Mouse (Mus musculus) heart, embryonic 15.5 days (tissue): Measurements from ENCODE around the gene Ccdc78. TPM values are rescaled to one million over a fixed set of nuclear protein-coding genes. Genes with fewer than 3 reads are reported as not detected.
A peak's percentile ranks its signal among the peaks of the same experiment; 100 is the strongest.

Experiments
- ATAC-seq: fragments of 200-750 bp; cut with Nextera tagmentation; replicated peaks from 2 replicates; pipeline ENCODE4 v1.8.0; 2017; ENCODE audit warnings: low read depth, moderate TSS enrichment; ENCODE audit not compliant: insufficient number of reproducible peaks, insufficient read depth, low FRiP score
- H3K27ac ChIP-seq: fragments of 300-500 bp; sonication (generic); 2 replicates; pipeline ENCODE4 v1.5.1; 2015; ENCODE audit warnings: mild to moderate bottlenecking, inconsistent platforms
- H3K27me3 ChIP-seq: fragments of 300-500 bp; sonication (generic); 2 replicates; pipeline ENCODE4 v1.6.1; 2015; ENCODE audit warnings: inconsistent platforms
- H3K36me3 ChIP-seq: fragments of 300-500 bp; sonication (generic); 2 replicates; pipeline ENCODE4 v1.6.1; 2015; ENCODE audit warnings: mild to moderate bottlenecking, inconsistent platforms
- H3K4me1 ChIP-seq: fragments of 300-500 bp; sonication (generic); replicated peaks from 2 replicates; pipeline ENCODE4 v1.6.1; 2015; ENCODE audit warnings: inconsistent platforms
- H3K4me2 ChIP-seq: fragments of 300-500 bp; sonication (generic); 2 replicates; pipeline ENCODE4 v1.6.1; 2015; ENCODE audit warnings: inconsistent platforms, mild to moderate bottlenecking, moderate library complexity
- H3K4me3 ChIP-seq: fragments of 300-500 bp; sonication (generic); 2 replicates; pipeline ENCODE4 v1.5.1; 2015; ENCODE audit warnings: mild to moderate bottlenecking, inconsistent platforms
- H3K9ac ChIP-seq: fragments of 300-500 bp; sonication (generic); 2 replicates; pipeline ENCODE4 v1.6.1; 2015; ENCODE audit warnings: mild to moderate bottlenecking, inconsistent platforms
- H3K9me3 ChIP-seq: fragments of 300-500 bp; sonication (generic); replicated peaks from 2 replicates; pipeline ENCODE4 v1.6.1; 2016; ENCODE audit warnings: inconsistent platforms
- WGBS: fragments of 180-500 bp; shearing (Covaris S2); methylation state at CpG from one replicate; pipeline ENCODE4 v1.1.7; 2015; ENCODE audit warnings: mixed read lengths; 5-methylcytosine and 5-hydroxymethylcytosine counted together
- polyA plus RNA-seq: library from polyadenylated mRNA; unstranded; fragments of >200 nt; fragmentation: Nextera tagmentation; extraction: Ambion mirVana; gene quantifications from 2 replicates; pipeline ENCODE4 v1.2.1, GENCODE M21; 2015

The Ccdc78 gene
- polyA plus RNA-seq, 1 experiment from 2014 or later, result 0.13 TPM

DNA sequence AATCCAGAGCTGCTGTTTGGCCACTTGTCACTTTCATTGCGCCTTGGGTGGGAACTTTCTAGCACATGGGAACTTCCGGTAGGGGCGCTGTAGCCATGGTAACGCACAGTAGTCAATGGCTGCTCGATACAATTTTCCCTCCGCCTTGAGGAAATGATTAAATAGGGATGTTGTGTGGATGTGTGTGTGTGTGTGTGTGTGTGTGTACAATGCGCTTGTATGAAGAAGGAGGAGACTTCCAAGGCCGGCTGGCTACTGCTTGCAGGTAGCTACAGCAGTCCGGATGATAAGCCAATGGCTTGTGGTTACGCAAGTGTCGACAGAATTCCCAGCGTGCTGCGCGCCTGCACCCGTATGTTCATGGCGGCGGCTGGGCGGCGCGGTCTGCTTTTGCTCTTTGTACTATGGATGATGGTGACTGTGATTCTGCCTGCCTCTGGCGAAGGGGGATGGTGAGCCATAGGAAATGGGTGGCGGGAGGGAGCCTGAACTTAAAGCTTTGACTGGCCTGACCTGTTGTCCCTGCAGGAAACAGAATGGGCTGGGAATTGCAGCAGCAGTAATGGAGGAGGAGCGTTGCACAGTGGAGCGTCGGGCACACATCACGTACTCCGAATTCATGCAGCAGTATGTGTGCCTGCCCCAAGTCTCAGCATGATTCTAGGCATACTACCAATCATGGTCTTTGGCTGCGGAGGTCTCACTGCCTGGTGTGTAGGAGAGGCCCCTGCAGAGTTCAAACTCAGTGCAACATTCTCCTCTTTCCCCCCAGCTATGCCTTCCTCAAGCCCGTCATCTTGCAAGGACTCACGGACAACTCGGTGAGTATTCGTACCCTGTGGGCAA lies 42.6 kb downstream of the Ccdc78 start, which contains the start of gene Jmjd8:
TSS of gene Jmjd8 (plus strand) at position 156 of the 846 bp plus-strand sequence.
- peak within 1 kb of the TSS; percentile 84 for H3K4me2 ChIP-seq
- H3K4me3 ChIP-seq, result peak within 1 kb of the TSS; percentile 72
- H3K4me1 ChIP-seq, result peaks cover 55% of the 10 kb centered on the region
- H3K27me3 ChIP-seq, result no peaks in the 10 kb centered on the region
- H3K36me3 ChIP-seq, result peaks cover 18% of the 10 kb centered on the region
- WGBS, result under 1% methylated on average over 32 of the region's 32 CpGs
- ATAC-seq, result no peak
- H3K9me3 ChIP-seq, result no peaks in the 10 kb centered on the region
- H3K9ac ChIP-seq, result peak within 1 kb of the TSS; percentile 82
- peak within 1 kb of the TSS; percentile 90 for H3K27ac ChIP-seq

DNA sequence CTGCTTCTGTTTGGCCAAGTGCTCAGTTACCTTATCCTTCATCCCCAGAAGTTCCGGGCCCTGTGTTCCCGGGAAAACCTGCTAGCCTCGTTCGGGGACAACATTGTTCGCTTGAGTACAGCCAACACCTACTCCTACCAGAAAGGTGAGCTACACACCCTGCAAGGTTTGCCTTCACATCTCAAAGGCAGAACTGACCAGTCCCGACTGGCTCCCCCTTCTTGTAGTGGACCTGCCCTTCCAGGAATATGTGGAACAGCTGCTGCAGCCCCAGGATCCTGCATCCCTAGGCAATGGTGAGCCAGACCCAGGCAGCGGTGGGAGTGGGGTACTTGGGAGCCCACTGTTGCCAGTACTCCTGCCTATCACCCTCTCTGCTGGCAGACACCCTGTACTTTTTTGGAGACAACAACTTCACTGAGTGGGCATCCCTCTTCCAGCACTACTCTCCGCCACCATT lies 43.2 kb downstream of the Ccdc78 start:
- Histone ChIP-seq H3K4me2 (peak overlapping the region; percentile 84), H3K9me3 (no peaks in the 10 kb centered on the region), H3K27me3 (no peaks in the 10 kb centered on the region), H3K9ac (peak overlapping the region; percentile 82), H3K4me1 (peaks cover 55% of the 10 kb centered on the region), H3K27ac (peak overlapping the region; percentile 90), H3K4me3 (peak overlapping the region; percentile 72), H3K36me3 (peaks cover 18% of the 10 kb centered on the region)
- 39% methylated on average over 8 of the region's 8 CpGs for WGBS
- no peak for ATAC-seq

DNA sequence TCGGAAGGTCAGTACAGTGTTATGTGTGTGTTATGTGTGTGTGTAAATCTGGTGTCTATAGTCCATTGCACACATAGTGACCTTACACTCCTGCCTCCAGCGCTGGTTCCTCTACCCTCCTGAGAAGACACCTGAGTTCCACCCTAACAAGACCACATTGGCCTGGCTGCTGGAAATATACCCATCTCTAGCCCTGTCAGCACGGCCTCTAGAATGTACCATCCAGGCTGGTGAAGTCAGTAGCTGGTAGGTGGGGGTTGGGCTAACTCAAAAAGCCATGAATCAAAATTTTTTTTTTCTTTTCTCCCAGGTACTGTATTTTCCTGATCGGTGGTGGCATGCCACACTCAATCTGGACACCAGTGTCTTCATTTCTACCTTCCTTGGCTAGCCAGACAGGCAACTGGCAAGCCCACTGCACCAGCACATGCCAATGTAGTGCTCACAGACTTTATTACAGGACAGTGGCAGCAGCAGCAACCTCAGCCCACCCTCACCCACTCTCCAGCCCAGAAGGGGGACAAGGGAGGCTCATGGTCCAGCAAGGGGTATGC lies 43.9 kb downstream of the Ccdc78 start:
- WGBS, result 79% methylated on average over 4 of the region's 4 CpGs
- no peak for ATAC-seq
- Histone ChIP-seq H3K27me3 (no peaks in the 10 kb centered on the region), H3K36me3 (peaks cover 22% of the 10 kb centered on the region), H3K4me3 (peak overlapping the region; percentile 72), H3K4me2 (peak overlapping the region; percentile 84; the same call in 1 of the 2 replicates), H3K9ac (no peak overlapping the region), H3K27ac (no peak overlapping the region), H3K4me1 (peaks cover 55% of the 10 kb centered on the region), H3K9me3 (no peaks in the 10 kb centered on the region)

DNA sequence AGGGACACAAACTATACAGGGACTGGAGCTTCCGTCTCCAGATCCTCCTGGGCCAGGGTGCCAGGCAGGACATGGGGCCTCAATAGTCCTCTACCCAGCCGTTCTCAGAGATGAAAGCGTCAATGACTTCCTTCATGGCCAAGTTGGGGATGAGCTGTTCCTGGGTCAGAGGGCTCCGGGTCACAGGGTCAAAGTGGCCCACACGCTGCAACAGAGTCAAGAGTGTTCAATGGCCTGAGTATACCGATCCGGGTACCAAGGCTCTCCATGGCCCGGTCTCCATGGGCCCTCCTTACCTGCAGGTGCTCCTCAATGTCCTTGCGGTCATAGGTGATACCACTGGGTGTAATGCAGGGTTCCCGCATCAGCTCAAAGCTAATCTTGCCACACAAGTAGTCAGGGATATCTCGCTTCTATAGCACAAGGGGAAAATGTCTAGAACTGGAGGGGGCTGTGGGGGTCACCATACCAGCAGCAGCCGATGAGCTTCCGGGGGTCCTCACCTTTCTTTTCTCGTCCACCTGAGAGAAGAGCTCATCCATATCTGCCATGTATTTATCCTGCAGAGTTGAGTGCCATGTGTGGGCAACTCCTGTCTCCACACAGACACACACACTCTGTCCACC lies 44.5 kb downstream of the Ccdc78 start:
- 84% methylated on average over 14 of the region's 14 CpGs for WGBS
- peaks cover 24% of the 10 kb centered on the region for H3K36me3 ChIP-seq
- H3K4me1 ChIP-seq, result peaks cover 59% of the 10 kb centered on the region
- no peak overlapping the region for H3K27ac ChIP-seq
- H3K9me3 ChIP-seq, result no peaks in the 10 kb centered on the region
- no peak for ATAC-seq
- H3K27me3 ChIP-seq, result no peaks in the 10 kb centered on the region
- no peak overlapping the region for H3K9ac ChIP-seq
- peak overlapping the region; percentile 82 for H3K4me3 ChIP-seq
- peak overlapping the region; percentile 91 for H3K4me2 ChIP-seq

DNA sequence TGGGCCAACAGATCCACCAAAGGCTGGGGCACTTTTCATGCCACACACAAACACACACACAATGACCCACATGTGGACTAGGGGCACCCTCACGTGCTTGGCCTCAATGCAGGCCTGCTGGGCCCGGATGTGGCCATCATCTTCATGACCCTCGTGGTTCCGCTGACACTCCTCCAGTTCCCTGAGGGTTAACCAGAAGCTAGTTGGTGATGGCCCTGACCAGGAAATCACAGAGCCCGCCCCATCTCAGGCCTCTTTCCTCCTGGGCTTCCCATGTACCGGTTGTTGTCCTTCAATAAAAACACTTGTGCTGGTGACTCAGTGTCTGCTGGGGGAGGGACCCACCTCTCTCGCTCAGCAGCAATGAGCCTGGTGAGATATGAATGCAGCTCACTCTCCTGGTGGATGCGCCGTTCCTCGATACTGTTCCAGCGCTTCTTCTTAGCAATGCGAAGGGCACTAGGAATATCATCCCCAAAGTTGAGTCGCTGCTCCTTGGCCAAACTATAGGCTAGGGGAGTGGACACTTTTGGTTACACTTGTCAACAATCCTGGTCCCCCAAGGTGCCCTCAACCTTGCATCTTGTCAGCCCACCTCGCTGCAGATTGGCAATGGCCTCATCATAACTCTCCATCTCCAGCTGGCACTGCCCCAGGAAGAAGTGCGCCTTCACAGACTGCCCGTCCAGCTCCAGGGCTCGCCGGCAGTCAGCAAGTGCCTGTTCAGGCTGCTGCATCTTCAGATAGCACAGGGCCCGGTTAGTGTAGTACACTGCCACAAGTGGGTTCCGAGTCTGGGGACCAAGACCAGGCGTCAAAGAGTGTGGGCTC lies 45.3 kb downstream of the Ccdc78 start:
- peak overlapping the region; percentile 83 for H3K9ac ChIP-seq
- peak overlapping the region; percentile 99 for H3K27ac ChIP-seq
- no peak for ATAC-seq
- peak overlapping the region; percentile 91 for H3K4me2 ChIP-seq
- 44% methylated on average over 21 of the region's 21 CpGs for WGBS
- peaks cover 24% of the 10 kb centered on the region for H3K36me3 ChIP-seq
- no peaks in the 10 kb centered on the region for H3K9me3 ChIP-seq
- H3K4me3 ChIP-seq, result peak overlapping the region; percentile 82
- peaks cover 66% of the 10 kb centered on the region for H3K4me1 ChIP-seq
- H3K27me3 ChIP-seq, result no peaks in the 10 kb centered on the region

DNA sequence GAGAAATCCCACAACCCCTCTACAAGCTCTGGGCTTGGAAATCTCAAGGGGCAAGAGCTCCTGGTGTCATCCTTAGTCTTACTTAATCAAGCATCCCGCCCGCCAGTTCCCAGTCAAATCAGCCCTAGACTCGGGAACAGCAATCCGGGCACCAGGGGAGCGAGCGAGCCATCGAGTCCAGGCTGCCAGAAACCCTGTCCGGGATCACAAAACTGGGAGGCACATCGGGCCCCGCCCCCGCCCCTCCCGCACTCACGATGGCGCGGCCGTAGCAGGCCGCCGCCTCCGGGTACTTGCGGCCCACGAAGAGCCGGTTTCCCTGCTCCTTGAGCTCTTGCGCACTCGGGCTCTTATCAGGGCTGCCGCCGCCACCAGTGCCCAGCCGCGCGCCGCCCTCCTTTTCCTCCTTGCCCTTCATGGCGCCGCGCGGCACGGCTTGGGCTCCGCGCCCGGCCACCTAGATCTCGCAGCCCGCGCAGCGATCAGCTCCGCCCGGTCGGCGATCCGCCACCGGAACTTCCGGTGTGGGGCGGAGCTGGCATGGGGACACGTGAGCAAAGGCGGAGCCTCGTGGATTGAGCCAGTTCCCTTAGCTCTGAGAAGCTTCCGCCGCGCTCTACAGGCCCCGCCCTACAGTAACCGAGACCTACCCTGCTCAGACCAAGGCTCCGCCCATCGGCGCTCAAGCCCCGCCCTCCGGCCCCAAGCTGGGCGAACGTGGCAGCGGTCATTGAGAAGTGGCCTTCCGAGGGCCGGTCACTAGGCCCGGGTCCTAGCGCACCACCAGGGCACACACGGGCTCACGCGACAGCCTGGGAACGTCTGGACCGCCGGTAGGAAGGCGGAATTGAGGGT lies 46.3 kb downstream of the Ccdc78 start:
- H3K27me3 ChIP-seq, result no peaks in the 10 kb centered on the region
- H3K4me2 ChIP-seq, result peak overlapping the region; percentile 91
- ATAC-seq, result peak; percentile 92
- H3K9me3 ChIP-seq, result no peaks in the 10 kb centered on the region
- under 1% methylated on average over 72 of the region's 77 CpGs for WGBS
- peaks cover 20% of the 10 kb centered on the region for H3K36me3 ChIP-seq
- H3K27ac ChIP-seq, result peak overlapping the region; percentile 99
- H3K4me3 ChIP-seq, result peak overlapping the region; percentile 82
- peaks cover 76% of the 10 kb centered on the region for H3K4me1 ChIP-seq
- H3K9ac ChIP-seq, result peak overlapping the region; percentile 86

DNA sequence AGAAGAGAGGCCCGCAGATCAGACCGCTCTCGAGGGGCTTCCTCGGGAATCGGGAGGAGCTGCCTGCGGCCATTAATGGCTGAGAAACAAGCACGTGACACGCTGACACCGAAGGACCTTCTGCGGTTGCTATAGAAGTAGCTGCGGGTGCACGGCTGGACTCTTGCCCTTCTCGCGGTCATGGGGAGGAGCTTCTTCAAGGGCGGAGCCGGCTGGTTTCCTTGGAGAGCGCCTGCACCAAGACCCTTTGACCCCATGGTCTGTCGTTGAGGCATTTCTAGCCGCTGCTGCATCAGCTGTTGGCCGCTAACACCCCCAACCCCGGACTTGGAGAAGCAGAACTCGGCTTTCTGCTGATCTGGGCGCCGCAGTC lies 46.9 kb downstream of the Ccdc78 start, which contains the start of gene Stub1:
TSS of gene Stub1 (minus strand) at position 114 of the 373 bp plus-strand sequence.
- Histone ChIP-seq H3K4me1 (peaks cover 79% of the 10 kb centered on the region), H3K9ac (peak within 1 kb of the TSS; percentile 86), H3K27me3 (no peaks in the 10 kb centered on the region), H3K4me3 (peak within 1 kb of the TSS; percentile 82), H3K4me2 (peak within 1 kb of the TSS; percentile 91), H3K27ac (peak within 1 kb of the TSS; percentile 99), H3K9me3 (no peaks in the 10 kb centered on the region), H3K36me3 (peaks cover 18% of the 10 kb centered on the region)
- WGBS, result under 1% methylated on average over 24 of the region's 24 CpGs
- ATAC-seq, result peak; percentile 74

DNA sequence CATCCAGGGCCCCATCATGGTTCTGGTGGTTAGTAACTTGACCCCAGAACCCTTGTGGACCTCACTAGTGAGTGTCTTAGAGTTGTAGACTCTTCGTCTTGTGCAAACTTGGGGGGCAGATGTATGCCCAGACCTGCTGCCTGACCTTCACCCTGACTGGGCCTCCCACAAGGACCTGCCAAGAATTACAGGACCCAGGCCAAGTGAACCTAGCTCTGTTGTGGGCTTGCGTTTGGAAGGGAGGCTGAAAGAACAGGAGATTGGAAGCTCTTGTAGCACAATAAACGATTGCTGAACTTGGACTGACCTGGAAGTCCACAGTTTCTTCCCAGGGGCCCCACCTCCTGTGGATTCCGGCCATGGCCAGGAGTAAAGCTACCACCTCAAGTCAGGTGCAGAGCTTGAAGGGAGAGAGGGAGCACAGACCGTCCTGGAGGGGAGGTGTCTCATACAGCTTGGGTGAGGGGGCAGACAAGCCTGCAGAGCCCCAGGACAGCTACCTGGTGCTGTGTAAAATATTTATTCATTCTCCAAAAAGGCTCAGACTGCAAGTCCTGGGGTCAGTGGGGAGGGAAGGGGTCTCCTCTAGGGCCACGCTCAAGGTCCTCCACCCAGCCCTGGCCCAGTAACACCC lies 47.7 kb downstream of the Ccdc78 start:
- 15% methylated on average over 6 of the region's 6 CpGs for WGBS
- H3K4me2 ChIP-seq, result peak overlapping the region; percentile 91
- H3K4me3 ChIP-seq, result peak overlapping the region; percentile 82
- no peak for ATAC-seq
- no peaks in the 10 kb centered on the region for H3K27me3 ChIP-seq
- H3K4me1 ChIP-seq, result peaks cover 76% of the 10 kb centered on the region
- peaks cover 23% of the 10 kb centered on the region for H3K36me3 ChIP-seq
- no peaks in the 10 kb centered on the region for H3K9me3 ChIP-seq
- peak overlapping the region; percentile 86 for H3K9ac ChIP-seq
- peak overlapping the region; percentile 99 for H3K27ac ChIP-seq

DNA sequence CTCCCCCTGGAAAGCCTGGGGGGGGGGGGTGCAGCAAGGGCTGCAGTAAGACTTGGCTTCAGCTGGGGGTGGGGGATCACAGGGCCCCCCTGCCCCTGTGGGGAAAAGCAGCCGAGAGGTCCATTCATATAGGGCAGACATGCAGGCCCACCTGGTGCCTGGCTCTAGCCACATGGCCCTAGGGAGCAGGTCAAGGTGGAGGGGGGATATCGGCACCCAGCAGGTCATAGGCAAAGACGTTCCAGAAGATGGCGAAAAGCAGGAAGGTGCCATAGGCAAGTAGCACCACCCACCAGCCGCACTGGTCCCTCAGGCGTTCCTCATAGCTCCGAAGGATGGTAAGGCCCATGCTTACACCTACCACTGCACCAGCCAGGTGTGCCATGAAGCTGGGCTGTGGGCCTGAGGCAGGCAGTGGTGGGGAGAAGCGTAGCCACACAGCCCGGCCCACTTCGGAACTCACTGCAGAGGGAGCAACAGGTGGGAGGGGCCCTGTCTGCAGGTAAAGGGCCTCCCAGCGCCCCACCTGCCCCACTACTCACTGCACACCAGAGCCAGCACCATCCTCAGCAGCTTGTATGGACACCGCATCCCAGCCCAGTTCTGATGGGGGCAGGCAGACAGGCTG lies 48.3 kb downstream of the Ccdc78 start:
- H3K4me2 ChIP-seq, result peak overlapping the region; percentile 91
- H3K9ac ChIP-seq, result peak overlapping the region; percentile 86
- ATAC-seq, result no peak
- peak overlapping the region; percentile 99 for H3K27ac ChIP-seq
- H3K4me1 ChIP-seq, result peaks cover 73% of the 10 kb centered on the region
- H3K4me3 ChIP-seq, result peak overlapping the region; percentile 82
- no peaks in the 10 kb centered on the region for H3K9me3 ChIP-seq
- no peaks in the 10 kb centered on the region for H3K27me3 ChIP-seq
- H3K36me3 ChIP-seq, result peaks cover 29% of the 10 kb centered on the region
- 86% methylated on average over 12 of the region's 12 CpGs for WGBS
